Mouse (Mus musculus) limb, embryonic 15.5 days (tissue): ENCODE results near the gene Rergl. TPM values are rescaled to one million over a fixed set of nuclear protein-coding genes. Genes with fewer than 3 reads are reported as not detected.

Experiments
- ATAC-seq: fragments of 200-750 bp; cut with Nextera tagmentation; 2 replicates; pipeline ENCODE4 v1.8.0; 2017; ENCODE audit warnings: low read depth, moderate TSS enrichment; ENCODE audit not compliant: insufficient number of reproducible peaks, low FRiP score, low TSS enrichment
- H3K27ac ChIP-seq: fragments of 300-500 bp; sonication (generic); 2 replicates; pipeline ENCODE4 v1.5.1; 2015; ENCODE audit warnings: moderate library complexity, mild to moderate bottlenecking, inconsistent platforms
- H3K27me3 ChIP-seq: fragments of 300-500 bp; sonication (generic); 2 replicates; pipeline ENCODE4 v1.6.1; 2015; ENCODE audit warnings: inconsistent platforms
- H3K36me3 ChIP-seq: fragments of 300-500 bp; sonication (generic); 2 replicates; pipeline ENCODE4 v1.6.1; 2015; ENCODE audit warnings: inconsistent platforms
- H3K4me1 ChIP-seq: fragments of 300-500 bp; sonication (generic); 2 replicates; pipeline ENCODE4 v1.6.1; 2015; ENCODE audit warnings: inconsistent platforms
- H3K4me2 ChIP-seq: fragments of 300-500 bp; sonication (generic); 2 replicates; pipeline ENCODE4 v1.6.1; 2015; ENCODE audit warnings: mild to moderate bottlenecking, inconsistent platforms
- H3K4me3 ChIP-seq: fragments of 300-500 bp; sonication (generic); 2 replicates; pipeline ENCODE4 v1.5.1; 2015; ENCODE audit warnings: mild to moderate bottlenecking, inconsistent platforms
- H3K9ac ChIP-seq: fragments of 300-500 bp; sonication (generic); 2 replicates; pipeline ENCODE4 v1.6.1; 2015; ENCODE audit warnings: inconsistent platforms
- H3K9me3 ChIP-seq: fragments of 300-500 bp; sonication (generic); 2 replicates; pipeline ENCODE4 v1.6.1; 2016; ENCODE audit warnings: inconsistent platforms
- WGBS: fragments of 180-500 bp; shearing (Covaris S2); methylation state at CpG from one replicate; pipeline ENCODE4 v1.1.7; 2015; 5-methylcytosine and 5-hydroxymethylcytosine counted together
- polyA plus RNA-seq: library from polyadenylated mRNA; unstranded; fragments of >200 nt; fragmentation: Nextera tagmentation; extraction: Ambion mirVana; gene quantifications from 2 replicates; pipeline ENCODE4 v1.2.1, GENCODE M21; 2015

Rergl gene
- polyA plus RNA-seq: not detected in 2 replicates

- WGBS: 27% methylated on average over 1 of the region's 1 CpGs
- no peak for ATAC-seq
- no peak within 1 kb of the TSS for H3K4me3 ChIP-seq
Measured at GRCm38 (mm10) chr6:139501876-139502275, at the start of gene Rergl. TSS of gene Rergl (minus strand) at chr6:139501976.

DNA sequence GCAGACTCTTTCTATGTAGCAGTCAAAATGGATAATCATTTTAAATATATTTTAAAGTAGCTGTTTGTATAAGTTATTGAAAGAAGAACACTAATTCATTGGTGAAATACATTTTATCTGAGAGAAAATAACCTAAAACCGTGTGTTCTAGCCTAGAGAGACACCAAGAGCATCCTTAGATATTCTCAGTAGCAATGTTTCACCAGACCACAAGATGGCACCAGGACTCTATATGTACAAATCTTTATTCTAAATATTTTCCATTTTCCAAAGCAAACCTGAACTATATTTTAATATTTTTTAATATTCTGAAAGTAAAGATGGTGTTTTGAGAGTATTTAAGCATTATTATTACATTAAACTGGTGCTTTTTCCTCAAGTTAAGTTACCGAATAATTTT, 36.7 kb upstream of the Rergl start:
- Histone ChIP-seq H3K27me3 (no peaks in the 10 kb centered on the region), H3K4me2 (no peak overlapping the region), H3K4me1 (no peaks in the 10 kb centered on the region), H3K27ac (no peak overlapping the region), H3K36me3 (no peaks in the 10 kb centered on the region), H3K4me3 (no peak overlapping the region), H3K9ac (no peak overlapping the region), H3K9me3 (no peaks in the 10 kb centered on the region)
- no peak for ATAC-seq
- 40% methylated on average over 2 of the region's 2 CpGs for WGBS

More at GRCm38 (mm10) chr6:139501876-139502275, at the start of gene Rergl:
- H3K9me3 ChIP-seq: no peaks in the 10 kb centered on the region
- H3K27ac ChIP-seq: no peak within 1 kb of the TSS
- H3K4me1 ChIP-seq: no peaks in the 10 kb centered on the region
- H3K27me3 ChIP-seq: no peaks in the 10 kb centered on the region
- H3K9ac ChIP-seq: no peak within 1 kb of the TSS
- no peak within 1 kb of the TSS for H3K4me2 ChIP-seq
- H3K36me3 ChIP-seq: no peaks in the 10 kb centered on the region

GRCm38 (mm10) chr6:139525406-139525805, 23.6 kb upstream of the Rergl start:
- ATAC-seq: no peak
- H3K9ac ChIP-seq: no peak overlapping the region
- H3K4me1 ChIP-seq: no peaks in the 10 kb centered on the region
- no peak overlapping the region for H3K4me3 ChIP-seq
- no peaks in the 10 kb centered on the region for H3K36me3 ChIP-seq
- H3K27me3 ChIP-seq: no peaks in the 10 kb centered on the region
- H3K4me2 ChIP-seq: no peak overlapping the region
- no peak overlapping the region for H3K27ac ChIP-seq
- no peaks in the 10 kb centered on the region for H3K9me3 ChIP-seq

GRCm38 (mm10) chr6:139524288-139524687, 22.5 kb upstream of the Rergl start:
- 52% methylated on average over 5 of the region's 5 CpGs for WGBS
- Histone ChIP-seq H3K4me2 (no peak overlapping the region), H3K9me3 (no peaks in the 10 kb centered on the region), H3K36me3 (no peaks in the 10 kb centered on the region), H3K4me1 (no peaks in the 10 kb centered on the region), H3K9ac (no peak overlapping the region), H3K27ac (no peak overlapping the region), H3K27me3 (no peaks in the 10 kb centered on the region), H3K4me3 (no peak overlapping the region)
- no peak for ATAC-seq

DNA sequence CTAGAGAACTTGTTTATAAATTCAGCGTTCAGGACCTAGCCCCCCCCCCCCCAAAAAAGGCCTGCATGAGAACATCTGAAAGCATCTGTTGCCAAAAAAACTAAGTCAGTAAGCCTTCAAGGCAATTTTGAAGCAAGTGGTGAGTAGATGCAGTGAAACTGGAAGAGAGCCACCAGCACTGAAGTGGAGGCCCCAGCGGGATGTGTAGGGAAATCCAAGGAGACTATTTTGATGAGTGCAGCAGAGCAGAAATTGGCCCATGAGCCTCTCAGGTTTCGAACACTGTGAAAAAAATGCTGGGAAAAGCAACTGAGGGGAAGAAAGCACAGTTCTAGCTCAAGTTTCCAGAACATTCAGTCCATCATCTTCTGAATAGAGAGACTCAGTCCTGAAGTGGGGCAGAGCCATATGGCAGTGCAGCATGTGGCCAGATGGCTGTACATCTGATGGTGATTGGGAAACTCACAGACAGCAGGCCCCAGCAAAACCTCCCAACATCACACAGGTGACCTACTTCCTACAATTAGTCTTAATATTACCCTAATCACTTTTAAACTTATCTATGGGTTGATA, 13.2 kb upstream of the Rergl start:
- no peak overlapping the region for H3K4me2 ChIP-seq
- H3K4me1 ChIP-seq: no peaks in the 10 kb centered on the region
- H3K9ac ChIP-seq: no peak overlapping the region
- 73% methylated on average over 3 of the region's 3 CpGs for WGBS
- no peak overlapping the region for H3K4me3 ChIP-seq
- no peaks in the 10 kb centered on the region for H3K27me3 ChIP-seq
- no peak for ATAC-seq
- H3K9me3 ChIP-seq: no peaks in the 10 kb centered on the region
- no peaks in the 10 kb centered on the region for H3K36me3 ChIP-seq
- H3K27ac ChIP-seq: no peak overlapping the region

GRCm38 (mm10) chr6:139479730-139480129, 22.0 kb downstream of the Rergl start:
- H3K4me3 ChIP-seq: no peak overlapping the region

GRCm38 (mm10) chr6:139464980-139465379, 36.8 kb downstream of the Rergl start:
- H3K9me3 ChIP-seq: no peaks in the 10 kb centered on the region

More at GRCm38 (mm10) chr6:139479730-139480129, 22.0 kb downstream of the Rergl start:
- ATAC-seq: no peak
- Histone ChIP-seq H3K36me3 (no peaks in the 10 kb centered on the region), H3K4me1 (no peaks in the 10 kb centered on the region), H3K4me2 (no peak overlapping the region), H3K9ac (no peak overlapping the region), H3K27me3 (no peaks in the 10 kb centered on the region), H3K27ac (no peak overlapping the region), H3K9me3 (no peaks in the 10 kb centered on the region)

DNA sequence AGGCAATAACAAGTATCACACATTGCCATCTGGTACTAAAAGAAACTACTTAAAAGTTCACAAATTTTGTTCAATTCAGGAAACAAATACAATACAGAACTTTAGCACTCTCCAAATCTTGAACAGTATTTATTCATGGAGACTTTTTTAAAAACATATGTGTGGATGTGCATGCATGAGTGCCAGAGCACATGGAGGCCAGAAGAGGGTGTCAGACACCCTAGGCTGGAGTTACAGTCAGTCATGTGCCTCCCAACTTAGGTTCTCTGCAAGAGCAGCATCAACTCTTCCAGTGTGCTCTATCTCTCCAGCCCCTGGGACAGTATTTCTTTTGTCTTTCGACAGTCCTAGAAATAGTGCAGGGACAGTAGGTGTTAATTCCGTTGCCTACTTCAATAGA, 37.5 kb downstream of the Rergl start:
- H3K9ac ChIP-seq: no peak overlapping the region
- no peak overlapping the region for H3K4me2 ChIP-seq
- 85% methylated on average over 2 of the region's 2 CpGs for WGBS
- H3K4me1 ChIP-seq: no peaks in the 10 kb centered on the region
- H3K36me3 ChIP-seq: no peaks in the 10 kb centered on the region
- no peaks in the 10 kb centered on the region for H3K9me3 ChIP-seq
- ATAC-seq: no peak
- H3K27me3 ChIP-seq: no peaks in the 10 kb centered on the region
- H3K27ac ChIP-seq: no peak overlapping the region
- H3K4me3 ChIP-seq: no peak overlapping the region

More at GRCm38 (mm10) chr6:139464980-139465379, 36.8 kb downstream of the Rergl start:
- Histone ChIP-seq H3K9ac (no peak overlapping the region), H3K36me3 (no peaks in the 10 kb centered on the region), H3K4me1 (no peaks in the 10 kb centered on the region), H3K27me3 (no peaks in the 10 kb centered on the region), H3K27ac (no peak overlapping the region), H3K4me3 (no peak overlapping the region), H3K4me2 (no peak overlapping the region)
- WGBS: 56% methylated on average over 6 of the region's 6 CpGs
- ATAC-seq: no peak

GRCm38 (mm10) chr6:139461094-139461493, 40.7 kb downstream of the Rergl start:
- Histone ChIP-seq H3K9ac (no peak overlapping the region), H3K4me1 (no peaks in the 10 kb centered on the region), H3K4me2 (no peak overlapping the region), H3K4me3 (no peak overlapping the region), H3K27me3 (no peaks in the 10 kb centered on the region), H3K9me3 (no peaks in the 10 kb centered on the region), H3K36me3 (no peaks in the 10 kb centered on the region), H3K27ac (no peak overlapping the region)
- 36% methylated on average over 5 of the region's 5 CpGs for WGBS
- ATAC-seq: no peak

DNA sequence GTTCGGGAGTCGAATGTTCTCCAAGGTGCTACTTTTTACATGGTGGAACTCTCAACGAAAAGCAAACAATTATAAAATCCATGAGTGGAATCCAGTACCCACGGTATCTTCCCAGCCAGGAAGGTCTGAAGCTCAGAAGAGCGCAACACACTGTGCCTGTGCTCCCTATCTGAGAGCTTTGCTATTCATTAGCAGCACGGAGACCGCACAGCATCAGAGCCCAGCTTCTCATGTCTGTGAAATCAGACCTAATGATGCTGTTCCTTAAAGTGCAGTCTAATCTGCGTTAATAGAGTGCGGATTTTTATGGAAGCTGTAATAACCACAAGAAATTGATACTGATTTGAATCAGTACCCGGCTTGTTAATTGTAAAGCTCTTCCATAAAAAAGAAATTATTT, 41.3 kb downstream of the Rergl start:
- Histone ChIP-seq H3K27me3 (no peaks in the 10 kb centered on the region), H3K9ac (no peak overlapping the region), H3K4me1 (no peaks in the 10 kb centered on the region), H3K4me2 (no peak overlapping the region), H3K36me3 (no peaks in the 10 kb centered on the region), H3K4me3 (no peak overlapping the region), H3K9me3 (no peaks in the 10 kb centered on the region), H3K27ac (no peak overlapping the region)
- ATAC-seq: no peak
- WGBS: 64% methylated on average over 10 of the region's 10 CpGs

GRCm38 (mm10) chr6:139443999-139444398, 57.8 kb downstream of the Rergl start:
- Histone ChIP-seq H3K4me1 (no peaks in the 10 kb centered on the region), H3K4me3 (no peak overlapping the region), H3K4me2 (no peak overlapping the region), H3K36me3 (no peaks in the 10 kb centered on the region), H3K27ac (no peak overlapping the region), H3K27me3 (no peaks in the 10 kb centered on the region), H3K9me3 (no peaks in the 10 kb centered on the region), H3K9ac (no peak overlapping the region)
- WGBS: 87% methylated on average over 2 of the region's 2 CpGs
- no peak for ATAC-seq
